Mouse (Mus musculus) regulatory T cell (primary cell): ENCODE results near the gene Tmem265.

Experiments
- in situ Hi-C: fragments of 300-600 bp; cut with MboI, MseI; formaldehyde crosslinking; loops from one replicate; pipeline ENCODE4 v1.15.1; 2025; ENCODE audit warnings: high pct_unique_total_duplicates

The Tmem265 gene

GRCm38 (mm10) chr7:127588011-127588871 lies 27.1 kb downstream of the Tmem265 start, which contains the start of the genes Ccdc189 and Rnf40:
Gene Ccdc189, minus strand, starts transcription at chr7:127588595.
Gene Rnf40, plus strand, starts transcription at chr7:127588767.
- in situ Hi-C loops = no loop called here

GRCm38 (mm10) chr7:127588901-127589300 lies 27.7 kb downstream of the Tmem265 start:
- in situ Hi-C loops = no loop called here

GRCm38 (mm10) chr7:127589637-127590036 lies 28.4 kb downstream of the Tmem265 start:
- in situ Hi-C loops = no loop called here

- in situ Hi-C loops = no loop called here
These were observed 29.9 kb downstream of the Tmem265 start for GRCm38 (mm10) chr7:127591108-127591507.

- in situ Hi-C loops = no loop called here
These were observed 31.4 kb downstream of the Tmem265 start for GRCm38 (mm10) chr7:127592575-127592974.

GRCm38 (mm10) chr7:127596747-127597146 lies 35.6 kb downstream of the Tmem265 start:
- in situ Hi-C loops = loop anchor here (5.0 kb wide), 1 partner anchor 61 kb away; no protein-coding TSS in a partner anchor

- in situ Hi-C loops = no loop called here
These were observed 39.4 kb downstream of the Tmem265 start for GRCm38 (mm10) chr7:127600612-127601011.

GRCm38 (mm10) chr7:127601735-127602134 lies 40.5 kb downstream of the Tmem265 start:
- in situ Hi-C loops = no loop called here

GRCm38 (mm10) chr7:127602903-127603302 lies 41.7 kb downstream of the Tmem265 start:
- in situ Hi-C loops = no loop called here

GRCm38 (mm10) chr7:127604256-127604655 lies 43.1 kb downstream of the Tmem265 start:
- in situ Hi-C loops = no loop called here

GRCm38 (mm10) chr7:127607150-127607549 lies 46.0 kb downstream of the Tmem265 start:
- in situ Hi-C loops = no loop called here

- in situ Hi-C loops = no loop called here
These were observed 49.8 kb downstream of the Tmem265 start for GRCm38 (mm10) chr7:127611011-127611410.

- in situ Hi-C loops = no loop called here
These were observed 50.4 kb downstream of the Tmem265 start for GRCm38 (mm10) chr7:127611561-127611960.

GRCm38 (mm10) chr7:127613501-127613900 lies 52.3 kb downstream of the Tmem265 start:
- in situ Hi-C loops = no loop called here

GRCm38 (mm10) chr7:127614091-127614490 lies 52.9 kb downstream of the Tmem265 start:
- in situ Hi-C loops = no loop called here

- in situ Hi-C loops = no loop called here
These were observed 53.3 kb downstream of the Tmem265 start for GRCm38 (mm10) chr7:127614511-127614890.

- in situ Hi-C loops = no loop called here
These were observed 54.0 kb downstream of the Tmem265 start, which contains the start of gene Zfp629 for GRCm38 (mm10) chr7:127614891-127615843. Gene Zfp629, minus strand, starts transcription at chr7:127615797.

GRCm38 (mm10) chr7:127616336-127616735 lies 55.1 kb downstream of the Tmem265 start:
- in situ Hi-C loops = no loop called here
